Mouse (Mus musculus) stomach, postnatal 0 days (tissue): ENCODE measurements around the gene Ppm1d. TPM values are rescaled to one million over a fixed set of nuclear protein-coding genes. Genes with fewer than 3 reads are reported as not detected.
A peak's percentile ranks its signal among the peaks of the same experiment; 100 is the strongest.

Experiments
- ATAC-seq: fragments of 200-750 bp; cut with Nextera tagmentation; 2 replicates; pipeline ENCODE4 v1.8.0; 2017; ENCODE audit not compliant: low FRiP score, low TSS enrichment
- DNase-seq: peaks from one replicate; pipeline ENCODE4 v3.0.0-alpha.2; 2016; ENCODE audit warnings: low spot score
- H3K27ac ChIP-seq: fragments of 300-500 bp; sonication (generic); replicated peaks from 2 replicates; pipeline ENCODE4 v1.5.1; 2014; ENCODE audit warnings: mild to moderate bottlenecking, control low read depth
- H3K27me3 ChIP-seq: fragments of 300-500 bp; sonication (generic); 2 replicates; pipeline ENCODE4 v1.6.1; 2014; ENCODE audit warnings: low read length; ENCODE audit not compliant: control insufficient read depth, insufficient read depth
- H3K36me3 ChIP-seq: fragments of 300-500 bp; sonication (generic); 2 replicates; pipeline ENCODE4 v1.6.1; 2014; ENCODE audit warnings: low read length, mixed read lengths; ENCODE audit not compliant: control insufficient read depth, insufficient read depth
- H3K4me1 ChIP-seq: fragments of 300-500 bp; sonication (generic); replicated peaks from 2 replicates; pipeline ENCODE4 v1.6.1; 2014; ENCODE audit warnings: antibody characterized with exemption; ENCODE audit not compliant: control insufficient read depth, insufficient read depth
- H3K4me2 ChIP-seq: fragments of 300-500 bp; sonication (generic); replicated peaks from 2 replicates; pipeline ENCODE4 v1.6.1; 2014; ENCODE audit warnings: low read depth, mild to moderate bottlenecking, control low read depth, moderate library complexity
- H3K4me3 ChIP-seq: fragments of 300-500 bp; sonication (generic); 2 replicates; pipeline ENCODE4 v1.5.1; 2014; ENCODE audit warnings: low read depth, low read length, control low read depth
- H3K9ac ChIP-seq: fragments of 300-500 bp; sonication (generic); 2 replicates; pipeline ENCODE4 v1.6.1; 2014; ENCODE audit warnings: mild to moderate bottlenecking, low read length, control low read depth, mixed read lengths
- H3K9me3 ChIP-seq: fragments of 300-500 bp; sonication (generic); 2 replicates; pipeline ENCODE4 v1.6.1; 2016; ENCODE audit warnings: low read length; ENCODE audit not compliant: control insufficient read depth
- CTCF ChIP-seq: IDR thresholded peaks from 2 replicates; pipeline ENCODE4 v1.5.1; 2016; ENCODE audit warnings: antibody characterized with exemption, low read depth, mild to moderate bottlenecking, moderate library complexity
- EP300 ChIP-seq: optimal IDR thresholded peaks from 2 replicates; pipeline ENCODE3; 2016; ENCODE audit warnings: antibody characterized with exemption
- WGBS: fragments of 180-500 bp; shearing (Covaris S2); extraction: QIAGEN DNeasy Blood & Tissue Kit; methylation state at CpG from one replicate; pipeline ENCODE4 v1.1.7; 2014; 5-methylcytosine and 5-hydroxymethylcytosine counted together
- polyA plus RNA-seq: library from polyadenylated mRNA; unstranded; fragments of >200 nt; fragmentation: Nextera tagmentation; extraction: Ambion mirVana; gene quantifications from 2 replicates; pipeline ENCODE4 v1.2.1, GENCODE M21; 2015

Ppm1d gene
- polyA plus RNA-seq, 1 experiment from 2014 or later, result 11.0 TPM

DNA sequence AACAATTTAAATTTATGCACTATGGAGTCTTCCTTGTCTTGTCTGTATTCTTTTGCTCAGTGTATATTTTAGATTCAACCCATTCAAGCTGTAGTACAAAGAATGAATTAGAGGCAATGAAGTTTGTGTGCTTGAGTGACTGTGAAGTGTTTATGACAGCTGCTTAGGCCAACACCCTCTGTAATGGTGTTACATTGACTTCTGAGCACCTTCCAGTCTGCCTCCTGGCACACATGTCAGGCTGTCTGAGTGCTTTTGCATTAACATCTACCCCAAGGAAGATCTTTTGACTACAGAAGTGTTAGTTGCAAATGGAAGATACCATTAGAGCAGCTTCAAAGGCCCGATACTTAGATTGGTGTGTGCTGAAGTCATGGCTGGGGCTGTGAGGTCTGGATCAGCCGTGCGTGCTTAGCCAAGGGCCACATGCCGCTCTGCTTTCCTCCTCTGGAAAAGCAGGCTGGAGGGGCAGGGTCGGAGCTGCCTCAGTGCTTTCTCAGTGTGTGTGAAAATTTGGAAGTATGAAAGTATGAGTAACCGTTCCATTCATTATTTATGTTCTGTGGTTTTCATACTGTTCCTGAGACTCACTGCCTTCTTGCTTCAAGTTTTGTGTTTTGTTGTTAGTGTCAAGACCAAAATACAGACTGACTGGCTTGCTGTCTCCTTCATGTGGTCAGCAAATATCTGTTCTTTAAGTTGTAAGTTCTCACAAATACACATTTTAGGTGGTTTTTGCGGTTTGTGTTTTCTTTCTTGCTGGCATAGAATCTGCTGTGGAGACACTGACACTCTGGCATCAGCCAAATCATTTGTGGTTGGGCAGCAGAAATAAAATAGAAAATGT lies 73.2 kb downstream of the Ppm1d start:
- ATAC-seq (no peak), DNase-seq (no peak)
- TF ChIP-seq EP300 (no peak), CTCF (no peak)
- Histone ChIP-seq H3K9me3 (no peaks in the 10 kb centered on the region), H3K27ac (no peak overlapping the region), H3K36me3 (no peaks in the 10 kb centered on the region), H3K9ac (no peak overlapping the region), H3K4me3 (no peak overlapping the region), H3K4me1 (no peaks in the 10 kb centered on the region), H3K4me2 (no peak overlapping the region), H3K27me3 (no peaks in the 10 kb centered on the region)
- WGBS, result 73% methylated on average over 7 of the region's 7 CpGs

DNA sequence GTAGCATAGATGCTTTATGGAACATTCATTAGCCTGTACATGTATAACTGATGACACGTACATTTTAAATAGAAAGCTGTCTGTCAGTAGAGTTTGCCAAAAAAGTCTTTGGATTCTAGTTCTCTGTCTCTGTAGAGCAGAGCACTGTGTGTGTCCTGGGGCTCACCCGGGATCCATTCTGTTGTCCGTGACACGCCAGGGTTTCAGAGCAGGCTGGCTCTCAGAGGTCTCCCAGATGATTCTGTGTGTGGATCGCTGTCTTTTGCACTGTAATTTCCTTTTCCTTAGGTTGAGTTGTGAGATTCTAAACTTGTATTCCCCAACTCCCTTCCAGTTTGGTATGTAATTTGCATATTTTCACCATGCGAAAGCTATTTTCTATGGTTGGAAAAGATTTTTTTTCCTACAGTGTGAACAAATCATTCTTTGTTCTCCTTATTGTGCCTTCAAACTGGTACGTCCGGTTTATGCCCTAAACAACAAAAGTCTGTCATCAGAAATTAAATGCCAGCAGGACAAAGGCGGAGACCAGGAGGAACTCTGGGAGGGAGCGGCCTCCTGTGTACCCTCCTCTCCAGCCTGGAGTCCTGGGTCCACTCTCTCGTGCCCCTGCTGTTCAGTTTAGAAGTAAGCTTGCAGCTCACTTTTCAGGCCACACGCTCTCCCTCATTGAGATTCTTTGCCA lies 81.3 kb downstream of the Ppm1d start:
- no peaks in the 10 kb centered on the region for H3K36me3 ChIP-seq
- no peak overlapping the region for H3K9ac ChIP-seq
- peaks cover 2% of the 10 kb centered on the region; the same call in 1 of the 2 replicates for H3K4me1 ChIP-seq
- no peaks in the 10 kb centered on the region for H3K27me3 ChIP-seq
- ATAC-seq, result peak; percentile 73; the same call in 1 of the 2 replicates
- TF ChIP-seq CTCF, result peak; percentile 43; the same call in 1 of the 2 replicates
- TF ChIP-seq EP300, result no peak
- H3K4me2 ChIP-seq, result no peak overlapping the region
- 49% methylated on average over 12 of the region's 12 CpGs for WGBS
- no peaks in the 10 kb centered on the region for H3K9me3 ChIP-seq
- peak overlapping the region; percentile 53 for H3K27ac ChIP-seq
- peak; percentile 43 for DNase-seq
- no peak overlapping the region for H3K4me3 ChIP-seq

DNA sequence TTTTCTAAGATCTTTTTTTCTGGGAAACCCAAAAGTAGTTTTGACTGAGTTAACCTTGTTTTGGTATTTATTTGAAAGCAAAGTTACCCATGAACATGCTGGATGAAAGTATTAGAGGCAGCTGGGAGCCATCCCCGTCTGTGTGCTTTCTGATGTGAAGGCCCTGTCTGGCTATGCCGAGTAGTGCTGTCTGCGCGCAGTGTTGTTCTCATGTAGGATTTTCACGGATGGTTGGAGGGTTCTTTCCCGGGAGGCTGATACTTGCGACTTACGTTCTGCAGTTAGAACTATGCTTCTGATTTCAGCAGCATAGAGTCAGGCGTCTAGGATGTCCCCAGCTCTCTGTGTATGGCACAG lies 81.8 kb downstream of the Ppm1d start:
- peaks cover 2% of the 10 kb centered on the region; the same call in 1 of the 2 replicates for H3K4me1 ChIP-seq
- H3K36me3 ChIP-seq, result no peaks in the 10 kb centered on the region
- no peaks in the 10 kb centered on the region for H3K27me3 ChIP-seq
- peak overlapping the region; percentile 53 for H3K27ac ChIP-seq
- TF ChIP-seq EP300, result no peak
- TF ChIP-seq CTCF, result no peak
- H3K9me3 ChIP-seq, result no peaks in the 10 kb centered on the region
- H3K9ac ChIP-seq, result 0 out of 2 replicates have a peak overlapping the region, but pooled peaks have one; percentile 18
- H3K4me2 ChIP-seq, result no peak overlapping the region
- DNase-seq (no peak), ATAC-seq (no peak)
- no peak overlapping the region for H3K4me3 ChIP-seq
- 57% methylated on average over 9 of the region's 9 CpGs for WGBS

DNA sequence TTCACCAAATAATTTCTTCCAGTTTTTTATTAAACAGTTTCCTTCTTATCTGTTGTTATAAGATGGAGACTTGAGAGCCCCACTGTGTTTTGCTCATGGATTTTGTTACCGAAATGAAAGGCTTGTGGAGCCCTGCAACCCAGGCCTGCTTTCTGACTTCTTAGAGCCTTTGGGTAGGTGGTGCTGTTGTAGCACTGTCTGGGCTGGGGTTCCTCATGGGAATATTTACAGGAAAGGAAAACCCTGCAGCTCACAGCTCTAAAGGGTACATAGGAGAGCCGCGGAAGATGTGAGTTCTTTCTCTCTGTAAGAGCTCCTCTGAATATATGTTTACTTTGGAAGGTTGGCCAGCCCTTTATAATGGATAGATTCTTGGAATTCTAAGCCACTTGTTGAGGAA lies 82.9 kb downstream of the Ppm1d start:
- H3K4me1 ChIP-seq, result peaks cover 2% of the 10 kb centered on the region; the same call in 1 of the 2 replicates
- no peak overlapping the region for H3K4me2 ChIP-seq
- no peak overlapping the region for H3K9ac ChIP-seq
- no peaks in the 10 kb centered on the region for H3K36me3 ChIP-seq
- no peaks in the 10 kb centered on the region for H3K27me3 ChIP-seq
- no peak for DNase-seq
- TF ChIP-seq CTCF, result peak; percentile 62
- no peak for TF ChIP-seq EP300
- no peak overlapping the region for H3K27ac ChIP-seq
- WGBS, result 33% methylated on average over 3 of the region's 3 CpGs
- no peak overlapping the region for H3K4me3 ChIP-seq
- H3K9me3 ChIP-seq, result no peaks in the 10 kb centered on the region
- no peak for ATAC-seq

DNA sequence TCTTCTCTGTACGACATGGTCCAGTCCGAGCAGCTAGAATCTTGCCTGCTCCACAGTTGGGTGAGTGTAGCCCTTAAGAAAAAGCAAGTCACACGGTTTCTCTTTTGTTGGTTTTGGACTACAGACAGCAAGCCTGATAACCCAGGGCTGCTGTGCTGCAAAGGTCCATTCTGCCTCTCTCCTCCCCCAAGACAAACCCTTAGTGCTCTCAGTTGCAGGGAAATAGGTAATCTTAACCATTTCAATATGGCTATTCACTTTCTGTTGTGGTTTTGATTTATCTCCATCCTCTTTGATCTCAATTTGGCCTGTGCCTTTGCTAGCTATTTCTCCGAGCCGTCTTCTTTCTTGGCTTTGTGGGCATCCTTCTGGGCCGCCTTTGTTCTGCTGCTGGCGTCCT lies 84.3 kb downstream of the Ppm1d start:
- H3K27ac ChIP-seq, result no peak overlapping the region
- H3K9me3 ChIP-seq, result no peaks in the 10 kb centered on the region
- DNase-seq, result no peak
- WGBS, result 79% methylated on average over 7 of the region's 7 CpGs
- TF ChIP-seq CTCF (no peak), EP300 (no peak)
- H3K36me3 ChIP-seq, result no peaks in the 10 kb centered on the region
- no peak overlapping the region for H3K4me2 ChIP-seq
- no peak overlapping the region for H3K9ac ChIP-seq
- H3K27me3 ChIP-seq, result no peaks in the 10 kb centered on the region
- no peak overlapping the region for H3K4me3 ChIP-seq
- peaks cover 2% of the 10 kb centered on the region; the same call in 1 of the 2 replicates for H3K4me1 ChIP-seq
- 0 out of 2 replicates have a peak, but pooled peaks have one; percentile 47 for ATAC-seq

Other genes starting within 250 kb of the Ppm1d start
- 3.0 and 3.4 TPM in 2 replicates for gene Usp32, start 171.1 kb upstream of the Ppm1d start, polyA plus RNA-seq
- 0.19 TPM in 1 of 2 replicates, not detected in the other for gene 1700125H20Rik, start 140.8 kb upstream of the Ppm1d start, polyA plus RNA-seq
- gene Appbp2, start 76.1 kb upstream of the Ppm1d start, polyA plus RNA-seq, result 23.1 and 24.2 TPM in 2 replicates
- 16.5 and 20.4 TPM in 2 replicates for gene Bcas3, start 41.9 kb downstream of the Ppm1d start, polyA plus RNA-seq